Mouse (Mus musculus): ENCODE data around the gene H2-M11.

H2-M11 gene

DNA sequence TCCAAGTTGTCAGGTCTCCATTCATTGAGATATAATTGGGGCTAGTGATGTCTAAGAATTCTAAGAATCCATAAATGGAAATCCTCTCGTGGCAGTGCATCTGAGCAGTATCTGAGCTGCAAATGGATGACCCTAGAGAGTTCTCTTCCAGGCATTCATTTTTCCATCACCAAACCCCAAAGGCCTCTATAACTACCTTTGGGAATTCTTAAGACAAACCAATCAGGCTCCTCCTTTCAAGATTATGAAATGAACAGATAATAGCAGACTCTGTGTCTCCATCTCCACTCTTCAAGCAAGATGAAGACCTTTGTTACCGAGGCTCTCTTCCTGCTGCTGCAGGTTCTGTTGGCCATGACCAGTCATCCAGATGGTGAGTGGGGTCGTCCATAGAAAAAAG lies at the start of gene H2-M11:
TSS of gene H2-M11 (plus strand) at position 301 of the 400 bp plus-strand sequence.
- DNase-seq: no peak

- DNase-seq: no peak
Observed at GRCm38 (mm10) chr17:36500435-36500834, 46.4 kb upstream of the H2-M11 start.

GRCm38 (mm10) chr17:36503910-36504309 lies 43.0 kb upstream of the H2-M11 start:
- no peak for DNase-seq
